Mouse (Mus musculus): ENCODE results near the gene Phlda1.

DNA sequence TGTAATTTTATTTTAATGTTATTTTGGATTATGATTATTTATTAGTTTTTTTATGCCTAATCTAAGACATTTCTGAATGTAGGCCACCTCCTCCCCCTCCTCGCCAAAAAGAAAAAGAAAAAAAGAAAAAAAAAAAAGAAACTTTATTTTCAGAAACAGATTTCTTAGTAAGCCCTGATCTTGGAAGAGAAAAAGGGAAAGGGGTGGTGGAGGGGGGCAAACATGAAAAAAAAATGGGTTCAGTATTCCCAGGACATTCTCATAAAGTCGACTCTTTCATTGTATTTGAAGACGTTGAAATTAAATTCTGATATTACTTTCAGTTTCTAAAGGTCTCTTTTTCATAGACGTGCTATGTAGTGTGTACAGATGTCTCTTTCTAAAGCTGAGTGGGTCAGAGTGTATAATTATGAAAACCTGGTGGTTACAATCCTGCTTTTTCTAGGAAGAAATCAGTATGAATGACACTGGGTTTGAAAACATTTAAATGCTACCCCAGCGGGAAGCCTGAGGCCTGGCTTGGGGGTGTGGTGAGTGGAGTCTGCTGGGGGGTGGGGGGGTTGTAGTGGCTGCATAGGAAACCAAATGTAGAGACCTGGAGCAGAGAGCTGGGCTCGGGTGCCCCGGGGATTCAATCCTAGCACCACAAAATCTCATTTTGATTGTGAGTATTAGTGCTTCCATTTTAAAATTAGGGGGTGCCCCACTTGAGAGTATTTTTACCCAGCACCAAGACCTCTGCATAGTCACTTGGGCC is 2.4 kb downstream of the Phlda1 start:
- TF ChIP-seq POLR2A (IDR thresholded peaks at IDR 0.05; ENCODE audit: control insufficient read depth, low read depth, low read length) (no peak), CTCF (IDR thresholded peaks at IDR 0.05; ENCODE audit: control insufficient read depth, insufficient read depth, insufficient replicate concordance, low read depth, low read length) (no peak)
